Mouse (Mus musculus): Measurements from ENCODE around the gene E4f1. TPM values are rescaled to one million over a fixed set of nuclear protein-coding genes. Genes with fewer than 3 reads are reported as not detected.
A peak's percentile ranks its signal among the peaks of the same experiment; 100 is the strongest.
"Not testable (repeated sequence)": the region's sequence is repeated elsewhere in the genome, so short reads cannot be mapped to it uniquely, and the experiment has no call there.

E4f1 gene
- total RNA-seq, 2 experiments from 2014 or later, result 13.6 to 27.5 TPM

- ATAC-seq (replicated peaks; ENCODE audit: poor library complexity), result no peak
Measured at GRCm38 (mm10) chr17:24462932-24463331, 7.2 kb downstream of the E4f1 start.

- peak; percentile 95 for ATAC-seq (replicated peaks; ENCODE audit: poor library complexity)
Measured at GRCm38 (mm10) chr17:24461580-24461979, 8.5 kb downstream of the E4f1 start.

- not testable (repeated sequence) for ATAC-seq (replicated peaks; ENCODE audit: poor library complexity)
Measured at GRCm38 (mm10) chr17:24455523-24456206, 14.4 kb downstream of the E4f1 start.

GRCm38 (mm10) chr17:24454756-24455522 is 15.2 kb downstream of the E4f1 start:
- peak; percentile 96 for ATAC-seq (replicated peaks; ENCODE audit: poor library complexity)

- 0 out of 2 replicates have a peak, but pooled peaks have one; percentile 6 for ATAC-seq (replicated peaks; ENCODE audit: poor library complexity)
Measured at GRCm38 (mm10) chr17:24454218-24454755, 15.8 kb downstream of the E4f1 start.

- no peak for ATAC-seq (replicated peaks; ENCODE audit: poor library complexity)
Measured at GRCm38 (mm10) chr17:24453372-24453771, 16.7 kb downstream of the E4f1 start.

- ATAC-seq (replicated peaks; ENCODE audit: poor library complexity), result no peak
Measured at GRCm38 (mm10) chr17:24451220-24451619, 18.9 kb downstream of the E4f1 start.

- no peak for ATAC-seq (replicated peaks; ENCODE audit: poor library complexity)
Measured at GRCm38 (mm10) chr17:24449507-24449906, 20.6 kb downstream of the E4f1 start.

- peak; percentile 64 for ATAC-seq (replicated peaks; ENCODE audit: poor library complexity)
Measured at GRCm38 (mm10) chr17:24446590-24446989, 23.5 kb downstream of the E4f1 start.

- ATAC-seq (replicated peaks; ENCODE audit: poor library complexity), result no peak
Measured at GRCm38 (mm10) chr17:24443409-24443808, 26.7 kb downstream of the E4f1 start.

- no peak for ATAC-seq (replicated peaks; ENCODE audit: poor library complexity)
Measured at GRCm38 (mm10) chr17:24442632-24443155, 27.4 kb downstream of the E4f1 start, which contains the start of gene Dnase1l2. Gene Dnase1l2 (minus strand): TSS chr17:24443105.

GRCm38 (mm10) chr17:24442107-24442506 is 28.0 kb downstream of the E4f1 start:
- no peak for ATAC-seq (replicated peaks; ENCODE audit: poor library complexity)

- ATAC-seq (replicated peaks; ENCODE audit: poor library complexity), result 0 out of 2 replicates have a peak, but pooled peaks have one; percentile 33
Measured at GRCm38 (mm10) chr17:24441148-24441547, 29.0 kb downstream of the E4f1 start.

GRCm38 (mm10) chr17:24440377-24440776 is 29.7 kb downstream of the E4f1 start:
- no peak for ATAC-seq (replicated peaks; ENCODE audit: poor library complexity)

GRCm38 (mm10) chr17:24437016-24437415 is 33.1 kb downstream of the E4f1 start:
- peak; percentile 96 for ATAC-seq (replicated peaks; ENCODE audit: poor library complexity)

- ATAC-seq (replicated peaks; ENCODE audit: poor library complexity), result no peak
Measured at GRCm38 (mm10) chr17:24429201-24429983, 40.7 kb downstream of the E4f1 start.

- ATAC-seq (replicated peaks; ENCODE audit: poor library complexity), result no peak
Measured at GRCm38 (mm10) chr17:24427170-24427557, 42.9 kb downstream of the E4f1 start.

GRCm38 (mm10) chr17:24426471-24427169 is 43.5 kb downstream of the E4f1 start, which contains the start of gene Eci1:
Gene Eci1 (plus strand): TSS chr17:24426641.
- ATAC-seq (replicated peaks; ENCODE audit: poor library complexity), result peak; percentile 97

GRCm38 (mm10) chr17:24425905-24426304 is 44.2 kb downstream of the E4f1 start:
- ATAC-seq (replicated peaks; ENCODE audit: poor library complexity), result no peak

- not testable (repeated sequence) for ATAC-seq (replicated peaks; ENCODE audit: poor library complexity)
Measured at GRCm38 (mm10) chr17:24425326-24425725, 44.8 kb downstream of the E4f1 start.
